10 mouse cellular contexts compared by ENCODE assay signal in genomic region chr9:66240493-66240892, GRCm38 (mm10).
DNase-seq lines count a peak whose midpoint lies in the region; ATAC-seq and TF ChIP-seq lines count a peak whose summit lies in the region.
"Had no signal": no experiment of that assay in that cellular context is flagged by ENCODE, and none has a peak within 500 bp of the region (broad histone marks: within the 10 kb centered on the region; RNA-seq: fewer than 3 reads in every experiment).

No protein-coding gene starts in this region.

- H3K36me3 ChIP-seq in heart, adult 2 months (ENCODE audit: control insufficient read depth, insufficient read depth, low read length), result peaks cover 2% of the 10 kb centered on the region; the same call in 1 of the 2 replicates
- H3K36me3 ChIP-seq in C2C12 (ENCODE audit: control insufficient read depth, insufficient read depth), result no peaks in the 10 kb centered on the region

- no peak overlapping the region for H3ac ChIP-seq in C2C12 (ENCODE audit: control insufficient read depth, insufficient read length, low read depth)

- peak overlapping the region; percentile 36 for H3K27ac ChIP-seq in heart, adult 2 months
- H3K27ac ChIP-seq: kidney, postnatal 0 days had no signal

- no peak for TF ChIP-seq POLR2A in heart, adult 2 months (IDR thresholded peaks at IDR 0.05; ENCODE audit: insufficient read depth, low read depth, low read length)

- DNase-seq in heart, adult 2 months, result peak in 1 of 2 experiments; percentile 31
- DNase-seq in heart, adult 18-20 months, result no peak
- peak; percentile 65 to 73 for DNase-seq in cerebellum, postnatal 25 days
- DNase-seq in lung, postnatal 14 days, result peak; percentile 46
- DNase-seq in adrenal gland, postnatal 10 days, result no peak
- no peak for DNase-seq in liver

- no peaks in the 10 kb centered on the region for H3K79me2 ChIP-seq in heart, adult 2 months (replicated peaks; ENCODE audit: control insufficient read depth, insufficient read depth, low read length)
- no peaks in the 10 kb centered on the region for H3K79me2 ChIP-seq in C2C12 (ENCODE audit: control insufficient read depth, insufficient read depth)

- no peak overlapping the region for H3K4me3 ChIP-seq in heart, adult 2 months
- H3K4me3 ChIP-seq in C2C12 (ENCODE audit: insufficient read depth, poor library complexity, severe bottlenecking), result no peak overlapping the region
- H3K4me3 ChIP-seq: erythroblast, embryonic 14.5 days had no signal

- H3K9ac ChIP-seq in heart, adult 2 months (ENCODE audit: low read depth, low read length), result no peak overlapping the region; the same call in 1 of the 2 replicates

- TF ChIP-seq EP300 in heart, adult 2 months (IDR thresholded peaks at IDR 0.05; ENCODE audit: insufficient read depth, low read depth, low read length), result no peak

- intact Hi-C loops in heart, adult 2 months (cut with DNase I), result no loop called here

- H3K79me3 ChIP-seq in C2C12 (ENCODE audit: low read depth), result no peaks in the 10 kb centered on the region

- no peaks in the 10 kb centered on the region for H3K27me3 ChIP-seq in heart, adult 2 months (ENCODE audit: control insufficient read depth, insufficient read depth, low read length)
- H3K27me3 ChIP-seq in C2C12 (ENCODE audit: control insufficient read depth, insufficient read depth, insufficient read length), result no peaks in the 10 kb centered on the region

- 50% methylated on average over 4 of the region's 4 CpGs for WGBS in heart, adult 2 months

- peaks cover 25% of the 10 kb centered on the region for H3K4me1 ChIP-seq in heart, adult 2 months (ENCODE audit: control insufficient read depth, insufficient read depth, low read length)

- no peak for ATAC-seq in inflammation-experienced regulatory T-cells, adult 6 months

- no peak for TF ChIP-seq CTCF in heart, adult 2 months (IDR thresholded peaks at IDR 0.05)
- no peak for TF ChIP-seq CTCF in C2C12 (IDR thresholded peaks at IDR 0.05; ENCODE audit: control insufficient read depth, insufficient read depth, insufficient read length)

TF ChIP-seq in C2C12, 6 proteins besides CTCF, POLR2A, EP300 and RAD21:
- TF ChIP-seq MYOG (IDR thresholded peaks at IDR 0.05; ENCODE audit: control insufficient read depth, extremely low read depth, insufficient read length) (no peak), MAX (IDR thresholded peaks at IDR 0.05) (no peak), MYOD1 (IDR thresholded peaks at IDR 0.05; ENCODE audit: control insufficient read depth, insufficient read length, low read depth) (peak; percentile 64), CEBPB (IDR thresholded peaks at IDR 0.05; ENCODE audit: low read depth) (no peak)

Comparison
In these comparisons a context has a peak if more than half of its experiments do, and no peak if none do; other contexts are left out.
1. DNase-seq: peak in cerebellum, postnatal 25 days (2 of 2) and lung, postnatal 14 days (single experiment); none in heart, adult 18-20 months (0 of 2), adrenal gland, postnatal 10 days (single experiment) and liver (single experiment).